Mouse (Mus musculus) liver, embryonic 13.5 days (tissue): ENCODE measurements around the gene Gpr12. TPM values are rescaled to one million over a fixed set of nuclear protein-coding genes. Genes with fewer than 3 reads are reported as not detected.
"Not testable (repeated sequence)": the region's sequence is repeated elsewhere in the genome, so short reads cannot be mapped to it uniquely, and the experiment has no call there.

ENCODE experiments used
- ATAC-seq: fragments of 200-750 bp; cut with Nextera tagmentation; 2 replicates; pipeline ENCODE4 v1.8.0; 2017; ENCODE audit warnings: low read depth, mild to moderate bottlenecking, moderate number of reproducible peaks, moderate library complexity
- DNase-seq: peaks from one replicate; pipeline ENCODE4 v3.0.0; 2022
- H3K27ac ChIP-seq: fragments of 300-500 bp; sonication (generic); 2 replicates; pipeline ENCODE4 v1.5.1; 2015; ENCODE audit warnings: moderate library complexity, mild to moderate bottlenecking, inconsistent platforms
- H3K27me3 ChIP-seq: fragments of 300-500 bp; sonication (generic); 2 replicates; pipeline ENCODE4 v1.6.1; 2015; ENCODE audit warnings: mild to moderate bottlenecking, inconsistent platforms
- H3K36me3 ChIP-seq: fragments of 300-500 bp; sonication (generic); 2 replicates; pipeline ENCODE4 v1.6.1; 2015; ENCODE audit warnings: mild to moderate bottlenecking, inconsistent platforms
- H3K4me1 ChIP-seq: fragments of 300-500 bp; sonication (generic); replicated peaks from 2 replicates; pipeline ENCODE4 v1.6.1; 2015; ENCODE audit warnings: inconsistent platforms
- H3K4me2 ChIP-seq: fragments of 300-500 bp; sonication (generic); 2 replicates; pipeline ENCODE4 v1.6.1; 2015; ENCODE audit warnings: inconsistent platforms, mild to moderate bottlenecking, moderate library complexity
- H3K4me3 ChIP-seq: fragments of 300-500 bp; sonication (generic); replicated peaks from 2 replicates; pipeline ENCODE4 v1.5.1; 2015; ENCODE audit warnings: mild to moderate bottlenecking, inconsistent platforms
- H3K9ac ChIP-seq: fragments of 300-500 bp; sonication (generic); 2 replicates; pipeline ENCODE4 v1.6.1; 2015; ENCODE audit warnings: mild to moderate bottlenecking, inconsistent platforms
- H3K9me3 ChIP-seq: fragments of 300-500 bp; sonication (generic); replicated peaks from 2 replicates; pipeline ENCODE4 v1.6.1; 2016; ENCODE audit warnings: inconsistent platforms
- WGBS: fragments of 180-500 bp; shearing (Covaris S2); methylation state at CpG from one replicate; pipeline ENCODE4 v1.1.7; 2015; ENCODE audit not compliant: insufficient replicate concordance; 5-methylcytosine and 5-hydroxymethylcytosine counted together
- polyA plus RNA-seq: library from polyadenylated mRNA; unstranded; fragments of >200 nt; fragmentation: Nextera tagmentation; extraction: Ambion mirVana; gene quantifications from 2 replicates; pipeline ENCODE4 v1.2.1, GENCODE M21; 2015

The Gpr12 gene
- polyA plus RNA-seq, 1 experiment from 2014 or later: 0.08 TPM

DNA sequence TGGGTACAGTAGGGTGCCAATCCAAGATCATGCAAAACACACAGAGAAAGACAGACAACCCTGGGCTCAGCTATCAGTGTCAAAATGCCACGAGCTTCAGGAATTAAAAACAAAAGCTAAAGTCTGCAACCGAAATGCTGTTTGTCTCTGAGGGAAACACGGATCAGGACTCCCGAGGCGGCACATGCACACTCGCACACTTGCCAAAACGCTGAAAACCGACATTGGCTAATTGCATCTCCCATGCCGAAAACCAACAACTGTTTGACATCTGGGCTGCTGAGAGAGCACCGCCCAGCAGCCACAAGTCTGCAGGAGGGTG lies 922 bp downstream of the Gpr12 start:
- Histone ChIP-seq H3K4me1 (0 out of 2 replicates have a peak, but pooled peaks cover 3% of the 10 kb centered on the region), H3K27me3 (peaks cover 46% of the 10 kb centered on the region), H3K36me3 (no peaks in the 10 kb centered on the region), H3K4me2 (peak overlapping the region; percentile 70), H3K4me3 (peak overlapping the region; percentile 50), H3K27ac (no peak overlapping the region), H3K9me3 (no peaks in the 10 kb centered on the region), H3K9ac (no peak overlapping the region)
- DNase-seq: no peak
- 9% methylated on average over 10 of the region's 10 CpGs for WGBS
- ATAC-seq: no peak

DNA sequence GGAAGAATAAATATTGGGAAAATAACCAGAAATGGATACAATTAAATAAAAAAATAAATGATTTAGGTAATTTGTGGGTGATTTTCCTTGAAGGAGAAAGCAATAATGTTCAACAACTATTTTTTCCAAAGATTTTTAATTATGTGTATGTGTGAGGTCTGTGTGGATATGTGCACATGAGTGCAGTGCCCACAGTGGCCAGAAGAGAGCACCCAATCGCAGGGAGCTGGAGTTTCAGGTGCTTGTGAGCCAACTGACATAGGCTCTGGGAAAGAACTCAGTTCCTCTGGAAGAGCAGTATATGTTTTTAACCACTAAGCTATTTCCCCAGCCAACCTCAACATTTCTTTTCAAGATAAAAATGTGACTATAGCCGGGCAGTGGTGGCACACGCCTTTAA lies 8.4 kb downstream of the Gpr12 start:
- Histone ChIP-seq H3K27me3 (peaks cover 1% of the 10 kb centered on the region; the same call in 1 of the 2 replicates), H3K4me1 (no peaks in the 10 kb centered on the region), H3K4me3 (no peak overlapping the region), H3K9ac (no peak overlapping the region), H3K4me2 (no peak overlapping the region), H3K36me3 (no peaks in the 10 kb centered on the region), H3K9me3 (no peaks in the 10 kb centered on the region), H3K27ac (no peak overlapping the region)
- ATAC-seq (no peak), DNase-seq (no peak)
- WGBS: 66% methylated on average over 3 of the region's 3 CpGs

DNA sequence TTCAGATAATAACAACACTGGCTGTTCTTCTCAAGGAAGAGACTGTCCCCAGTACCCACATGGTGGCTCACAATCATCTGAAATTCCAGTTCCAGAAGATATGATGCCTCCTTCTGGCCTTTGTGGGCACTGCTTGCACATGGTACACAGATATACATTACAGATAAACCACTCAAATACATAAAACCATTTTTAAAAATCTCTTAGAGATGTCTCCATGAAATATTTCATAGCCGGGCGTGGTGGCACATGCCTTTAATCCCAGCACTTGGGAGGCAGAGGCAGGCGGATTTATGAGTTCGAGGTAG lies 12.3 kb downstream of the Gpr12 start:
- DNase-seq, ATAC-seq, H3K36me3 ChIP-seq, H3K4me2 ChIP-seq, H3K9me3 ChIP-seq, H3K9ac ChIP-seq, H3K27ac ChIP-seq, H3K4me1 ChIP-seq, H3K4me3 ChIP-seq, H3K27me3 ChIP-seq: not testable (repeated sequence)
- WGBS: 60% methylated on average over 4 of the region's 4 CpGs

DNA sequence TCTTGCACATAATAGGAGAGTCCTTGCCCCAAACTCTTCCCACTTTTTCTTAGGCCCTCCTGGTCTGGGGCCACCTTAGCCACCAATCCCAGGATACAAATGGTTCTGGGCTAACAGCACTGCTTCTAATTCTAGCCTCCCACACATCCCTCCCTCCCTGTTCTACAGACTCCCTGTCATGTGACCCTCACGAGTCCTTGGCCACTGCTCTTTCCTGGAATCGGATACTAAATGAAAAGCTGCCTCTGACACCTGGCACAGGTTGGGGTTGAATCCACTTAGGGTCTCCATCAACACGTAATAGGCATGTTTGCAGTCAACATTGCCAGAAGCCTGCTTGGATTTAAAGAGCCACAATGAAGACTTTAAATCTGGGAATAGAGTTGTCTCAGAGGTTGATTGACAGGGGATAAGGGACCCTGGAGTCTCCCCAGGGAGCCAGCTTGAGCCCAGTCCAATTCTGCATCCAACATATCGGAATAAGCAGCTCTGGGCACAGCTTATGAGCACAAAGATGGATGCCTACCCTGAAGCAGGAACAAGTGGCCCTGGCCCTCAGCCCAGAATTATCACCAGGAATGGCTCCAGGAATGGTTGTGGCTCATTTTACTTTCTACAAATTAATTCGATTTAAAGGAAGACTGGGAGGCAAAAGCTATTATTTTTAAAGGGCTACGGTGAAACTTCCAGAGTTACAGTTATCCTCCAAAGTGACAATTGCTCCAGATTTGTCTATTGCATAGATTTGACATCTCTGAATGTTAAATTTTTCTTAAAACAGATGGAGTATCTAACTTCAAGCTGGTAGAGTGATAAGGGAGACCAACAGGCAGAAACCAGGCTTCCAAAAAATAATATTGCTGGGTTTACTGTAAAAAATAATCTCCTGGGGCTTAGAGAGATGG lies 13.0 kb downstream of the Gpr12 start:
- not testable (repeated sequence) for H3K9me3 ChIP-seq, DNase-seq, H3K4me1 ChIP-seq, ATAC-seq, H3K27ac ChIP-seq, H3K9ac ChIP-seq, H3K36me3 ChIP-seq, H3K4me3 ChIP-seq, H3K4me2 ChIP-seq, H3K27me3 ChIP-seq
- 53% methylated on average over 6 of the region's 6 CpGs for WGBS

DNA sequence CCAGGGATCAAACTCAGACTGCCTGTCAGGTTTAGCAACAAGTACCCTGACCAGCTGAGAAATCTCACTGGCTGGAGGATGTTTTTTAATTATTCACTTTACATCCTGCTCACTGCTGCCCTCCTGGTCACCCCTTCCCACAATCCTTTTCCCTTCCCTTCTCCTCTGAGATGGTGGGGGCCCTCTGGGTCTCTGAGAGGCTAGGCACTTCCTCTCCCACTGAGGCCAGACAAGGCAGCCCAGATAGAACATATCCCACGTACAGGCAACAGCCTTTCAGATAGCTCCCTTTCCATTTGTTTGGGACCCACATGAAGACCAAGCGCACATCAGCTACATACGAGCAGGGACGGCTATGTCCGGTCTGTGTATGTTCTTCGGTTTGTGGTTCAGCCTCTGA lies 14.9 kb downstream of the Gpr12 start:
- not testable (repeated sequence) for H3K4me3 ChIP-seq, H3K27me3 ChIP-seq, DNase-seq, H3K4me1 ChIP-seq, ATAC-seq, H3K9ac ChIP-seq, H3K4me2 ChIP-seq, H3K27ac ChIP-seq, H3K9me3 ChIP-seq, H3K36me3 ChIP-seq
- WGBS: 65% methylated on average over 6 of the region's 6 CpGs

- no peak for DNase-seq
- ATAC-seq: no peak
Measured at GRCm38 (mm10) chr5:146567054-146567453, 18.0 kb downstream of the Gpr12 start.

GRCm38 (mm10) chr5:146564259-146564658 lies 20.8 kb downstream of the Gpr12 start:
- Histone ChIP-seq H3K36me3 (no peaks in the 10 kb centered on the region), H3K9ac (no peak overlapping the region), H3K4me1 (no peaks in the 10 kb centered on the region), H3K27me3 (no peaks in the 10 kb centered on the region), H3K27ac (no peak overlapping the region), H3K4me3 (no peak overlapping the region), H3K4me2 (no peak overlapping the region), H3K9me3 (no peaks in the 10 kb centered on the region)
- DNase-seq: no peak
- 33% methylated on average over 1 of the region's 1 CpGs for WGBS
- no peak for ATAC-seq

More at GRCm38 (mm10) chr5:146567054-146567453, 18.0 kb downstream of the Gpr12 start:
- 33% methylated on average over 4 of the region's 4 CpGs for WGBS
- no peaks in the 10 kb centered on the region for H3K27me3 ChIP-seq
- H3K4me1 ChIP-seq: no peaks in the 10 kb centered on the region
- no peak overlapping the region for H3K9ac ChIP-seq
- no peaks in the 10 kb centered on the region for H3K9me3 ChIP-seq
- no peak overlapping the region for H3K27ac ChIP-seq
- H3K4me2 ChIP-seq: no peak overlapping the region
- no peak overlapping the region for H3K4me3 ChIP-seq
- H3K36me3 ChIP-seq: no peaks in the 10 kb centered on the region

GRCm38 (mm10) chr5:146555836-146556235 lies 29.2 kb downstream of the Gpr12 start, which contains the start of gene Gm3415:
TSS of gene Gm3415 (plus strand) at chr5:146556136.
- not testable (repeated sequence) for H3K27ac ChIP-seq, DNase-seq, H3K36me3 ChIP-seq, H3K4me1 ChIP-seq, H3K9ac ChIP-seq, H3K9me3 ChIP-seq, H3K27me3 ChIP-seq, ATAC-seq, H3K4me2 ChIP-seq, H3K4me3 ChIP-seq
- WGBS: no CpG with 5 or more reads among the region's 3 CpGs

- not testable (repeated sequence) for H3K27me3 ChIP-seq, H3K4me1 ChIP-seq, H3K4me3 ChIP-seq, H3K9me3 ChIP-seq, H3K27ac ChIP-seq, DNase-seq, H3K9ac ChIP-seq, H3K36me3 ChIP-seq, H3K4me2 ChIP-seq, ATAC-seq
- WGBS: 75% methylated on average over 2 of the region's 3 CpGs
Measured at GRCm38 (mm10) chr5:146537347-146537746, 47.7 kb downstream of the Gpr12 start, which contains the start of gene Gm3409. TSS of gene Gm3409 (plus strand) at chr5:146537647.

Other genes starting within 250 kb of the Gpr12 start
- 0.05 and 0.10 TPM in 2 replicates for gene Wasf3, start 200.3 kb downstream of the Gpr12 start, polyA plus RNA-seq
- not detected in 2 replicates for gene Gm6408, start 103.3 kb downstream of the Gpr12 start, polyA plus RNA-seq
- not detected in 2 replicates for gene Gm6370, start 93.9 kb downstream of the Gpr12 start, polyA plus RNA-seq
- not detected in 2 replicates for gene 4930449I24Rik, start 82.8 kb downstream of the Gpr12 start, polyA plus RNA-seq
- not detected in 2 replicates for gene Gm3402, start 71.1 kb downstream of the Gpr12 start, polyA plus RNA-seq
- not detected in 2 replicates for gene Gm3404, start 59.4 kb downstream of the Gpr12 start, polyA plus RNA-seq
- gene Gm3409, start 47.6 kb downstream of the Gpr12 start, polyA plus RNA-seq: not detected in 2 replicates
- gene Gm3415, start 29.1 kb downstream of the Gpr12 start, polyA plus RNA-seq: not detected in 2 replicates
- 7.8 and 9.9 TPM in 2 replicates for gene Usp12, start 209.8 kb upstream of the Gpr12 start, polyA plus RNA-seq
- gene Rpl21, start 247.7 kb upstream of the Gpr12 start, polyA plus RNA-seq: 460 and 482 TPM in 2 replicates